Mouse (Mus musculus) regulatory T cell (primary cell): Measurements from ENCODE around the gene BB287469.
"Not testable (repeated sequence)": the region's sequence is repeated elsewhere in the genome, so short reads cannot be mapped to it uniquely, and the experiment has no call there.

ENCODE experiments used
- in situ Hi-C: fragments of 300-600 bp; cut with MboI, MseI; formaldehyde crosslinking; loops from one replicate; pipeline ENCODE4 v1.15.1; 2025; ENCODE audit warnings: high pct_unique_total_duplicates

BB287469 gene

GRCm38 (mm10) chr12:87816277-87816676, at the start of gene BB287469:
TSS of gene BB287469 (plus strand) at chr12:87816577.
- in situ Hi-C loops, result loop anchor here (5.0 kb wide), 2 partner anchors 199 to 326 kb away; partner anchors contain the start of gene Gm4027

- in situ Hi-C loops, result loop anchor here (25.0 kb wide), 1 partner anchor 112 kb away; the partner anchor contains the start of gene Gm2022
Observed at GRCm38 (mm10) chr12:87775655-87776054, 40.7 kb upstream of the BB287469 start, which contains the start of gene Gm21319. TSS of gene Gm21319 (minus strand) at chr12:87775755.

GRCm38 (mm10) chr12:87795212-87795611, 21.2 kb upstream of the BB287469 start, which contains the start of gene Gm21936:
TSS of gene Gm21936 (plus strand) at chr12:87795512.
- in situ Hi-C loops, result loop anchor here (10.0 to 25.0 kb wide), 2 partner anchors 92 to 460 kb away; partner anchors contain the start of genes Gm2022 and Gm8332

- in situ Hi-C loops, result loop anchor here (10.0 to 25.0 kb wide), 2 partner anchors 89 to 457 kb away; partner anchors contain the start of genes Gm2022 and Gm8332
Observed at GRCm38 (mm10) chr12:87797971-87798370, 18.4 kb upstream of the BB287469 start.

GRCm38 (mm10) chr12:87842239-87842638, 25.9 kb downstream of the BB287469 start, which contains the start of gene Gm2001:
TSS of gene Gm2001 (minus strand) at chr12:87842339.
- in situ Hi-C loops, result not testable (repeated sequence)

- in situ Hi-C loops, result loop anchor here (5.0 kb wide), 1 partner anchor 193 kb away; no protein-coding TSS in a partner anchor
Observed at GRCm38 (mm10) chr12:87850657-87851056, 34.3 kb downstream of the BB287469 start.

- in situ Hi-C loops, result not testable (repeated sequence)
Observed at GRCm38 (mm10) chr12:87856067-87856466, 39.7 kb downstream of the BB287469 start.

- in situ Hi-C loops, result not testable (repeated sequence)
Observed at GRCm38 (mm10) chr12:87861740-87862692, 45.6 kb downstream of the BB287469 start.

GRCm38 (mm10) chr12:87863638-87864037, 47.3 kb downstream of the BB287469 start:
- in situ Hi-C loops, result not testable (repeated sequence)

GRCm38 (mm10) chr12:87864048-87864447, 47.7 kb downstream of the BB287469 start:
- in situ Hi-C loops, result not testable (repeated sequence)
